Mouse (Mus musculus) stomach, embryonic 14.5 days (tissue): ENCODE data around the gene Zfp14. TPM values are rescaled to one million over a fixed set of nuclear protein-coding genes. Genes with fewer than 3 reads are reported as not detected.
A peak's percentile ranks its signal among the peaks of the same experiment; 100 is the strongest.

Experiments
- ATAC-seq: fragments of 200-750 bp; cut with Nextera tagmentation; 2 replicates; pipeline ENCODE4 v1.8.0; 2017; ENCODE audit warnings: low read depth, moderate TSS enrichment; ENCODE audit not compliant: insufficient number of reproducible peaks, insufficient read depth, low FRiP score
- H3K27ac ChIP-seq: fragments of 300-500 bp; sonication (generic); 2 replicates; pipeline ENCODE4 v1.5.1; 2014; ENCODE audit warnings: mild to moderate bottlenecking, low read length, moderate library complexity, mixed read lengths
- H3K27me3 ChIP-seq: fragments of 300-500 bp; sonication (generic); 2 replicates; pipeline ENCODE4 v1.6.1; 2014; ENCODE audit warnings: low read length, control low read depth, mixed read lengths; ENCODE audit not compliant: control insufficient read depth, insufficient read depth
- H3K36me3 ChIP-seq: fragments of 300-500 bp; sonication (generic); 2 replicates; pipeline ENCODE4 v1.6.1; 2014; ENCODE audit warnings: mild to moderate bottlenecking, control low read depth, low read length, moderate library complexity, mixed read lengths; ENCODE audit not compliant: control insufficient read depth, insufficient read depth
- H3K4me1 ChIP-seq: fragments of 300-500 bp; sonication (generic); 2 replicates; pipeline ENCODE4 v1.6.1; 2014; ENCODE audit warnings: low read length, control low read depth, mixed read lengths; ENCODE audit not compliant: control insufficient read depth, insufficient read depth
- H3K4me2 ChIP-seq: fragments of 300-500 bp; sonication (generic); replicated peaks from 2 replicates; pipeline ENCODE4 v1.6.1; 2014; ENCODE audit warnings: low read depth, low read length, control low read depth
- H3K4me3 ChIP-seq: fragments of 300-500 bp; sonication (generic); 2 replicates; pipeline ENCODE4 v1.5.1; 2014; ENCODE audit warnings: low read depth, low read length, control low read depth
- H3K9ac ChIP-seq: fragments of 300-500 bp; sonication (generic); replicated peaks from 2 replicates; pipeline ENCODE4 v1.6.1; 2014; ENCODE audit warnings: low read depth, mild to moderate bottlenecking, control low read depth, low read length, moderate library complexity, mixed read lengths
- H3K9me3 ChIP-seq: fragments of 300-500 bp; sonication (generic); 2 replicates; pipeline ENCODE4 v1.6.1; 2016; ENCODE audit warnings: low read depth, low read length, control low read depth; ENCODE audit not compliant: control insufficient read depth
- WGBS: fragments of 180-500 bp; shearing (Covaris S2); extraction: QIAGEN DNeasy Blood & Tissue Kit; methylation state at CpG from one replicate; pipeline ENCODE4 v1.1.7; 2014; 5-methylcytosine and 5-hydroxymethylcytosine counted together
- polyA plus RNA-seq: library from polyadenylated mRNA; unstranded; fragments of >200 nt; fragmentation: Nextera tagmentation; extraction: Ambion mirVana; gene quantifications from 2 replicates; pipeline ENCODE4 v1.2.1, GENCODE M21; 2014

The Zfp14 gene
- 3.6 and 4.4 TPM in 2 replicates for polyA plus RNA-seq

- H3K4me2 ChIP-seq: peak within 1 kb of the TSS; percentile 79
- peak within 1 kb of the TSS; percentile 82 for H3K4me3 ChIP-seq
- peak; percentile 97 for ATAC-seq
- no peaks in the 10 kb centered on the region for H3K36me3 ChIP-seq
- under 1% methylated on average over 40 of the region's 40 CpGs for WGBS
- peaks cover 5% of the 10 kb centered on the region; the same call in 1 of the 2 replicates for H3K4me1 ChIP-seq
- no peaks in the 10 kb centered on the region for H3K9me3 ChIP-seq
- peak within 1 kb of the TSS; percentile 67 for H3K9ac ChIP-seq
- no peaks in the 10 kb centered on the region for H3K27me3 ChIP-seq
- peak within 1 kb of the TSS; percentile 63 for H3K27ac ChIP-seq
Observed at GRCm38 (mm10) chr7:30050882-30051548, at the start of gene Zfp14. Gene Zfp14, minus strand, starts transcription at chr7:30051380.

- no peak overlapping the region for H3K4me3 ChIP-seq
- 92% methylated on average over 13 of the region's 13 CpGs for WGBS
- ATAC-seq: no peak
- peaks cover 41% of the 10 kb centered on the region for H3K36me3 ChIP-seq
- H3K27ac ChIP-seq: no peak overlapping the region
- H3K27me3 ChIP-seq: no peaks in the 10 kb centered on the region
- H3K4me2 ChIP-seq: no peak overlapping the region
- no peak overlapping the region for H3K9ac ChIP-seq
- H3K4me1 ChIP-seq: peaks cover 5% of the 10 kb centered on the region
- H3K9me3 ChIP-seq: peaks cover 16% of the 10 kb centered on the region
Observed at GRCm38 (mm10) chr7:30099297-30099696, 48.1 kb upstream of the Zfp14 start.

DNA sequence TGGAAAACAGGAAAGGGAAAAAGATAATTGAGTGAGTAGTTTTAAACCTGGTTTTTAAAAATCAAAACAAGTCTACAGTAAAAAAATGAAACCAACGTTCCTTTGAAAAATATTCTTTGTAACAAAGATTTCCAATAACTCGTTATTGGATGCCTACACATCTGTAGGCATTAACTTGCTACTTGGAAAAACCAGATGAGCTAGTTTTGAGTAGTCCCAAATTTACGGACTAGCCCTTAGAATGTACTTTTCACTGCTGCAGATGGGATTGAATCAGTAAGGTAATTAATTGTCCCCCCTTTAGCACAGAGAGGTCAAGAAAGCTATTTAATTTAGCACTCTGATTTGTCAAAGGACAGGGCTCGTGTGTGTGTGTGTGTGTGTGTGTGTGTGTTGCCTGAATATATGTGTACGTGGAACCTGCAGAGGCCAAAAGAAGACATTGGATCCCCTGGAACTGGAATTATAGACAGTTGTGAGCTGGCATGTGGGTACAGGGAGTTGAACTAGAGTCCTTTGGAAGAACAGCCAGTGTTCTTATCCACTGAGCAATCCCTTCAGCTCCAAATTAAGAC is 44.5 kb upstream of the Zfp14 start:
- Histone ChIP-seq H3K4me3 (peak overlapping the region; percentile 53), H3K27me3 (no peaks in the 10 kb centered on the region), H3K36me3 (peaks cover 16% of the 10 kb centered on the region), H3K4me2 (peak overlapping the region; percentile 83), H3K9me3 (no peaks in the 10 kb centered on the region), H3K27ac (peak overlapping the region; percentile 36; the same call in 1 of the 2 replicates), H3K4me1 (peaks cover 10% of the 10 kb centered on the region), H3K9ac (peak overlapping the region; percentile 62)
- under 1% methylated on average over 5 of the region's 5 CpGs for WGBS
- ATAC-seq: no peak

GRCm38 (mm10) chr7:30094646-30095429 is 43.7 kb upstream of the Zfp14 start, which contains the start of gene Zfp260:
Gene Zfp260, plus strand, starts transcription at chr7:30094777.
- H3K4me2 ChIP-seq: peak within 1 kb of the TSS; percentile 83
- peak within 1 kb of the TSS; percentile 62 for H3K9ac ChIP-seq
- H3K36me3 ChIP-seq: peaks cover 13% of the 10 kb centered on the region; the same call in 1 of the 2 replicates
- peak within 1 kb of the TSS; percentile 93 for H3K27ac ChIP-seq
- WGBS: under 1% methylated on average over 26 of the region's 26 CpGs
- H3K27me3 ChIP-seq: no peaks in the 10 kb centered on the region
- peaks cover 10% of the 10 kb centered on the region for H3K4me1 ChIP-seq
- H3K4me3 ChIP-seq: peak within 1 kb of the TSS; percentile 53
- no peaks in the 10 kb centered on the region for H3K9me3 ChIP-seq
- ATAC-seq: peak; percentile 82

DNA sequence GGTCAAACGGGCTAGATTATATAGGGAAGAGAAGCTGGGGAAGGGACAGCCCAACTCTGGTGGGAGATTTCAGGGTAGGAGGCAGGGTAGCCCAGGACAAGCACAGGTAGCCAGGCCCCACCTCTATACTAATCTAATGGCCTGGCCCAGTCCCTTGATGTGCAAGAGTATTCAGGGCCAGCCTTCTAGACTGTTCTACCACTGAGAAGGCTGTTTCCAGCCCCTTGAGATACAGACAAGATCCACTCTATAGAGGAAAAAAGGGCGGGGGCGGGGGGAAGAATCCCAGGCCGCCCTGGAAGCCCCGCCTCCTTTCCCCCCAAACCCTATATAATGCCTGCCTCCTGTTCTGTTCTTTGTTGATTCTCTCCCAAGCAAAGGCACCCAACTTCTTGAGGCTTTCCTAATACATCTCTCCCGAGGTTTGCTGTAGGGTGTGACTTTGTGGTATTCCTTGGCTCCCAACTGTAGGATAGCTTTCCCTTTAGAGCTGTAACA is 42.8 kb upstream of the Zfp14 start:
- WGBS: 72% methylated on average over 6 of the region's 6 CpGs
- Histone ChIP-seq H3K4me1 (peaks cover 15% of the 10 kb centered on the region), H3K27ac (peak overlapping the region; percentile 27; the same call in 1 of the 2 replicates), H3K9me3 (no peaks in the 10 kb centered on the region), H3K36me3 (peaks cover 5% of the 10 kb centered on the region; the same call in 1 of the 2 replicates), H3K4me2 (peak overlapping the region; percentile 52), H3K27me3 (no peaks in the 10 kb centered on the region), H3K9ac (no peak overlapping the region), H3K4me3 (peak overlapping the region; percentile 53)
- ATAC-seq: no peak

DNA sequence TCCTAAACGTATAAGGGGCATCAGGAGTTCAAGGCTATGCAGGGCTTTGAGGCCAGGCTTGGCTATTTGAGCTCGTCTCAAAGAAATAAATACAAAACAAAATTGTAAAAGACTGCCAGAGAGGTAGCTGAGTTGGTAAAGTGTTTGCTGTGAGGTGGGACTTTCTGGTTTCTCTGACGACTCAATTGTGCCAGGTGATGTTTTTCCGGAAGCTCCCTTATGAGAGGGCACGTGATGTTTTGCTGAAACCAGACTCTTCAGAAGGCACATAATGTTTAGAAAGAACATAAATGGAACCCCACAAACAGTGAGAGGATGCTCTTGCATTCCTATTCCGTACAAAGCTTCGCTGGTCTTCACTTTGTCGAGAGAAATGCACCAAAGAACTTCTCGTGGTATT is 41.5 kb upstream of the Zfp14 start:
- 80% methylated on average over 9 of the region's 9 CpGs for WGBS
- H3K4me3 ChIP-seq: no peak overlapping the region
- no peak overlapping the region; the same call in 1 of the 2 replicates for H3K9ac ChIP-seq
- no peaks in the 10 kb centered on the region; the same call in 1 of the 2 replicates for H3K36me3 ChIP-seq
- ATAC-seq: no peak
- H3K4me1 ChIP-seq: peaks cover 14% of the 10 kb centered on the region
- H3K4me2 ChIP-seq: no peak overlapping the region
- no peaks in the 10 kb centered on the region for H3K27me3 ChIP-seq
- no peaks in the 10 kb centered on the region for H3K9me3 ChIP-seq
- H3K27ac ChIP-seq: no peak overlapping the region

DNA sequence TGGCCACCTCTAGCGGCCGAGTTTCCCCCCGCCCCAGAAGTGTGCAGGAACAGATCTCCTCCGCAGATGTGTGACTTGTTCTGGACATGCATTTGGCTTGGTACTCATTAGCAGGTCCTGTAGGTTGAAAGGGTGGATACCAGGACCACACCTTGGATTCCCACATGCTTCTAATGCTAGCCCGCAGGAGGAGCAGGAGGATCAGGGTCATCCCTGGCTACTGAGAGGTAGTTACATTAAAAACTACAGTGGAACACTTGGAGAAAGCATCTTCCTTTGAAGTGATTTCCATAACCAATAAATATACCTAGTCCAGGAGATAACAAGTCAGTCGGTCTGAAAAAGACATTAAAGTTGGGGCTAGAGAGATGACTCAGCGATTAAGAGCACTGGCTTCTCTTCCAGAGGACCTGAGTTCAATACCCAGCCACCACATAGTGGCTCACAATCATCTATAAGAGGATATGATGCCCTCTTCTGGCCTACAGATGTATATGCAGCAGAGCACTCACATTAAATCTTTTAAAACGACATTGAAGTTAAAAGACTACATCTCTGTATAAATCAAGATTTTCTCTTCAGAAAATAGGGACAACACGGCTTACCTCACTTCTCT is 39.9 kb upstream of the Zfp14 start:
- H3K36me3 ChIP-seq: peaks cover 10% of the 10 kb centered on the region
- no peaks in the 10 kb centered on the region for H3K9me3 ChIP-seq
- H3K27ac ChIP-seq: peak overlapping the region; percentile 40; the same call in 1 of the 2 replicates
- H3K4me3 ChIP-seq: peak overlapping the region; percentile 42
- peaks cover 11% of the 10 kb centered on the region; the same call in 1 of the 2 replicates for H3K4me1 ChIP-seq
- H3K9ac ChIP-seq: 0 out of 2 replicates have a peak overlapping the region, but pooled peaks have one; percentile 6
- ATAC-seq: no peak
- peak overlapping the region; percentile 66 for H3K4me2 ChIP-seq
- no peaks in the 10 kb centered on the region for H3K27me3 ChIP-seq
- WGBS: 10% methylated on average over 9 of the region's 9 CpGs
